Mouse (Mus musculus) G1E (cell line): ENCODE results near the gene Dnase1l1. TPM values are rescaled to one million over a fixed set of nuclear protein-coding genes. Genes with fewer than 3 reads are reported as not detected.

Experiments
- ATAC-seq: 2 replicates; pipeline ENCODE4 v1.8.0; 2016; ENCODE audit warnings: mild to moderate bottlenecking; ENCODE audit not compliant: insufficient number of reproducible peaks, poor library complexity, low FRiP score, severe bottlenecking; ENCODE audit errors: extremely low read depth
- DNase-seq: peaks from one replicate; pipeline ENCODE4 v3.0.0; 2012; ENCODE audit warnings: low spot score
- H3K27me3 ChIP-seq: 2 replicates; pipeline ENCODE4 v1.6.1; 2012; ENCODE audit warnings: mild to moderate bottlenecking, low read length, inconsistent platforms; ENCODE audit not compliant: insufficient read depth
- H3K36me3 ChIP-seq: replicated peaks from 2 replicates; pipeline ENCODE3; 2012; ENCODE audit warnings: mild to moderate bottlenecking, inconsistent platforms
- H3K4me1 ChIP-seq: 2 replicates; pipeline ENCODE4 v1.6.1; 2012; ENCODE audit warnings: low read depth, low read length, inconsistent platforms, mixed read lengths; ENCODE audit not compliant: insufficient read depth
- H3K4me3 ChIP-seq: 2 replicates; pipeline ENCODE4 v1.5.1; 2012; ENCODE audit warnings: low read depth, mild to moderate bottlenecking, inconsistent platforms, low read length, moderate library complexity, mixed read lengths
- H3K9me3 ChIP-seq: replicated peaks from 2 replicates; pipeline ENCODE4 v1.6.1; 2012; ENCODE audit warnings: inconsistent platforms
- CTCF ChIP-seq: IDR thresholded peaks from 2 replicates; pipeline ENCODE4 v1.5.1; 2012; ENCODE audit warnings: low read depth, low read length, inconsistent platforms, mixed read lengths
- GATA1 ChIP-seq: IDR thresholded peaks from 2 replicates; pipeline ENCODE4 v1.6.1; 2012; ENCODE audit warnings: borderline replicate concordance, low read length, inconsistent platforms, mixed read lengths
- GATA2 ChIP-seq: IDR thresholded peaks from 2 replicates; pipeline ENCODE4 v1.6.1; 2012; ENCODE audit warnings: low read depth, low read length, inconsistent platforms, borderline replicate concordance
- POLR2AphosphoS5 ChIP-seq: IDR thresholded peaks from 2 replicates; pipeline ENCODE4 v1.6.1; 2012; ENCODE audit warnings: low read depth, low read length, inconsistent platforms; ENCODE audit not compliant: insufficient replicate concordance
- TAL1 ChIP-seq: conservative IDR thresholded peaks from 2 replicates; pipeline ENCODE4 v1.6.1; 2012; ENCODE audit warnings: low read depth, low read length, inconsistent platforms, mixed read lengths
- polyA plus RNA-seq: library from polyadenylated mRNA; stranded (reverse); fragments of >175 nt; gene quantifications from 2 replicates; pipeline ENCODE4 v1.2.3, GENCODE M21; 2012
- total RNA-seq, 2 experiments: library from RNA; stranded (forward) in 1 of 2; stranded (reverse) in 1 of 2; fragments of 200-1000 nt in 1 of 2; fragments of >200 nt in 1 of 2; fragmentation: Nextera tagmentation in 1 of 2; gene quantifications; 2 replicates each; pipeline ENCODE4 v1.2.3; 2014 to 2017

The Dnase1l1 gene
- total and polyA plus RNA-seq, 3 experiments = 0.34 to 48.7 (median 25.1) TPM

DNA sequence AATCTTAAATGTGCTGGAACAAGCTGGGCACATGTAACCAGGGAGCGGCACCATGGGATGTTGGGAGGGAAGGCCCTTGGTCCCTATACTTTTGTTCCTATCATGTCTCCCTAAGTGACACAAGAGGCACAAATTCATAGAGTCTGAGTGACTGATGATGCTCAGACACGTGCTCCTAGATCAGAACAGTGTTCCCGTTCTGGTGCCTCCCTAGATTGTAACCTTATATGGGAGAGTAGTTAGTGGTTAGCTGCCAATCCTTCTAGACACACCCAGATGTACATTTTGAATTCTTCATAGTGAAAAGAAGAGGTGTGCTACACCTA, 12.4 kb downstream of the Dnase1l1 start:
- Histone ChIP-seq H3K4me1 (peaks cover 19% of the 10 kb centered on the region), H3K4me3 (peak overlapping the region; percentile 70), H3K36me3 (peaks cover 16% of the 10 kb centered on the region), H3K9me3 (no peaks in the 10 kb centered on the region), H3K27me3 (no peaks in the 10 kb centered on the region)
- TF ChIP-seq POLR2AphosphoS5 (no peak), TAL1 (no peak), GATA1 (no peak), GATA2 (no peak), CTCF (no peak)
- DNase-seq (no peak), ATAC-seq (no peak)

DNA sequence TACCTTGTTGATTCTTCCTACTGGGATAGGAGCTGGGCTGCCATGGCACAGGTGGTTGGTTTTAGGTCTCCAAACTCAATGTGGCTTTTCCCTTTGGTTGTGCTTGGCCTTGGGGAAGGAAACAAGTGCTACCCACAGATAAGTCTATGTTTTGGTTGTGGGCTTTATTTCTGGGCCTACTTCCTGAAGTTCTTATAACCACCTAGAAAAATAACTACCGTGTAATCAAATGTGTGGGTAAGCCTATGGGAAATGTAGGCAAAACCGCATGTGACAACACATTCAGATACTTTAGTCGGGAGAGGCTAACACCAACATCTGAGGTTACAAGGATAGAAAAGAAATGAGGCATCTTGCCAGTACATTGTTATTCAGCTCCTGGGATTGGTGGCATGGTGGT, 24.4 kb downstream of the Dnase1l1 start:
- H3K4me3 ChIP-seq = no peak overlapping the region
- peaks cover 18% of the 10 kb centered on the region; the same call in 1 of the 2 replicates for H3K4me1 ChIP-seq
- no peak for TF ChIP-seq TAL1
- no peak for TF ChIP-seq CTCF
- no peak for TF ChIP-seq POLR2AphosphoS5
- TF ChIP-seq GATA1 = no peak
- TF ChIP-seq GATA2 = no peak
- H3K27me3 ChIP-seq = no peaks in the 10 kb centered on the region
- ATAC-seq (no peak), DNase-seq (no peak)
- H3K9me3 ChIP-seq = no peaks in the 10 kb centered on the region
- peaks cover 42% of the 10 kb centered on the region for H3K36me3 ChIP-seq

DNA sequence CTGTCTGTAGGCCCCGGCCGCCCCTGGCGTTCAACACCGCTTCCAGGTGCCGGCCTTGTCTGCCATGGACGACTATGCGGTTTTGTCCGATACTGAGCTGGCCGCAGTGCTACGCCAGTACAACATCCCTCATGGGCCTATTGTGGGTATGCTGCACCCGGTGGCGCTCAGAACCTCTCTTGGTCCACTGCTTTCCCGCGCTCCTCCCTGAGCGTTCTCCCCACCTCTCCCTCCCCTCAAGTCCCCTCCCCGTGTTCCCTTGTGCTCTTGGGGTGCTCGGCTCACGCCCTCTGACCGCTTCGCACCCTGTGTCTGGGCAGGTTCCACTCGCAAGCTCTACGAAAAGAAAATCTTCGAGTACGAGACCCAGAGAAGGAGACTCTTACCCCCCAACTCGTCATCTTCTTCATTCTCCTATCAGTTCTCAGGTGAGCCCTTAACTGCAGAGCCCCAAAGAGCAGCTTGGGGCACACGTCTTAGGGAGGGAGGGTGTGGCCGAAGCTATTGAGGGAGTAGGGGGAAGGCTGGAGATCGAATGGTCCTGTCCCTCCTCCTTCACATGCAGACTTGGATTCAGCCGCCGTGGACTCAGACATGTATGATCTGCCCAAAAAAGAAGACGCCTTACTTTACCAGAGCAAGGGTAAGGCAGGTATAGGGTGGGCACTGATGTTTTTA, 27.1 kb downstream of the Dnase1l1 start:
- ATAC-seq (peak; percentile 42; the same call in 1 of the 2 replicates), DNase-seq (no peak)
- Histone ChIP-seq H3K27me3 (no peaks in the 10 kb centered on the region), H3K36me3 (peaks cover 31% of the 10 kb centered on the region), H3K4me1 (peaks cover 20% of the 10 kb centered on the region), H3K9me3 (no peaks in the 10 kb centered on the region), H3K4me3 (peak overlapping the region; percentile 80)
- no peak for TF ChIP-seq POLR2AphosphoS5
- no peak for TF ChIP-seq TAL1
- no peak for TF ChIP-seq GATA2
- TF ChIP-seq GATA1 = no peak
- TF ChIP-seq CTCF = no peak

DNA sequence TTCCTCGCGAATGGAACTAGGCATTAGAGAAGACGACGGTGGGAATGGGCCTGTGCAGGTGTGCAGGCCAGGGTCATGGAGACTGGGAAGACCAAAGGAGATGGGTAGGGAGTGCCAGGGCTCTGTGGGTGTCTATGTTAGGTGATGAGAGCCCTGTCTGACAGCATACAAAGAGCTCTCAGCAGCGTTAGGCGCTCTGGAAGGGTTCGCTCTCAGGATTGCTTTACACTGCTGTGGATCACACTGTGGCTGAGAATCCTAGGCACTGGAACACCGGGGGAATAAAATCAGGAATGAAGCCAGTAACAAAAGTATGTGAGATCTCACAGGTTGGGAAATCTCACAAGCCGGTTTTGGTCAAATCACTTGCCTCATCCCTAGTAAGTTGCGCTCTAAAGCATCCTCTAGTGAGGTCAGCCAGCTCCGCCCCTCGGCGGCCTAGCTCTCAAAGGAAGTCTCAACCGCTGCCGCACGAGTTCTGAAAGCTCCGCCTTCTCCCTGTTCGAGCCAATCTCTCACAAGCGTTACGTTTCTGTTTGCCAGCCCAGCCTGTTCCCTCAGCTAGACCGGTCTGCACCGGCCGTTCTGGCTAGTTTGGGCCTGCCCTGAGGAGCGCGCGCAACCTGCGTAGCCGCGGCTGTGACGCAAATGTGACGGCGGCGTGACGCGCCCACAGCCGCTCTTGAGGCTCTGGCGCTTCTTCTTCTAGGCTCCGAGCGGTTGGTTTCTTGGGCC, 27.8 kb downstream of the Dnase1l1 start, which contains the start of gene Emd:
Gene Emd, plus strand, starts transcription at position 535 of the 735 bp plus-strand sequence.
- Histone ChIP-seq H3K27me3 (no peaks in the 10 kb centered on the region), H3K36me3 (peaks cover 31% of the 10 kb centered on the region), H3K9me3 (no peaks in the 10 kb centered on the region), H3K4me1 (peaks cover 26% of the 10 kb centered on the region), H3K4me3 (peak within 1 kb of the TSS; percentile 80)
- peak; percentile 86 for ATAC-seq
- TF ChIP-seq GATA2 = no peak
- no peak for TF ChIP-seq CTCF
- TF ChIP-seq GATA1 = no peak
- TF ChIP-seq POLR2AphosphoS5 = no peak
- no peak for TF ChIP-seq TAL1
- DNase-seq = peak; percentile 68

DNA sequence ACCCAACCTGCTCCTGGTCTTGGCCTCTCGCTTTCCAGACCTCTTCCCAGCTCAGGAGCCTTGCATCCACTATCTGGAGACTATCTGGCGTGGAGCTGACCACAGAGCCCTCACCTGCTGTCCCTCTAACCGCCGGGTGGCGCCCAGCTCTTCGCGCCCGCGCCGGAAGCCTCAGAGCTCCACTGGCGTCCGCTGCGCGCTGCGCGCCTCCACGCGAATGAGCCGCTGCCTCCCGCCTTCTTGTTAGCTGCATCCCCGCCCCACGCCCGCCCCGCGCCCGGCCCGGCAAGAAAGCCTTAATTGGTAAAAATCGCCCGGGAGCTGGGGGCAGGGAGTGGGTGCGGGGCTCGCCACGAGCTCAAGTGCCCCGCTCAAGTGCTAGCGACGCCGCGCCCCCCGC, 32.5 kb downstream of the Dnase1l1 start, which contains the start of gene Flna:
Gene Flna, minus strand, starts transcription at position 206 of the 400 bp plus-strand sequence.
- DNase-seq = no peak

DNA sequence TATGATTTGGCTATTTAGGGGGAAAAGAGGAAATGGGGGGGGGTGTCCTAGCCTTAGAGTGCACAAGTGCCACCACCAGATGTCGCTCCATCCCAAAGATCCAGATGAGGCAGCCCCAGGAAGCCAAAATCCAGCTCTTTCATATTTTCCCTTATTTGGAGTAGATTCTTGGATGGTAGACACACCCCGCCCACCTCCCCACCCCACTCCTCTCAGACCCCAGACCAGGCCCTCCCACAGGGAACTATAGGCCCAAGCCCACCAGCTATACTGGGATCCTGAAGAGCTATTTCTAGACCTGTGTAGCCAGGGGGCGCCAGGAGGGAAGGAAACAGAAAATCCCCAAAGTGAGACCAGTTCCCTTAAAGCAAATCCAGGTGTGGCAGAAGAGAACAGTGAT, 33.5 kb downstream of the Dnase1l1 start:
- no peaks in the 10 kb centered on the region for H3K9me3 ChIP-seq
- DNase-seq (no peak), ATAC-seq (no peak)
- no peaks in the 10 kb centered on the region for H3K27me3 ChIP-seq
- peaks cover 30% of the 10 kb centered on the region for H3K4me1 ChIP-seq
- TF ChIP-seq CTCF (no peak; the same call in 1 of the 2 replicates), TAL1 (no peak), GATA2 (no peak), GATA1 (no peak), POLR2AphosphoS5 (no peak)
- H3K4me3 ChIP-seq = no peak overlapping the region; the same call in 1 of the 2 replicates
- H3K36me3 ChIP-seq = no peaks in the 10 kb centered on the region

More for the DNA sequence above, 32.5 kb downstream of the Dnase1l1 start, which contains the start of gene Flna:
- TF ChIP-seq POLR2AphosphoS5 (no peak), GATA1 (no peak), CTCF (no peak), TAL1 (no peak), GATA2 (no peak)
- Histone ChIP-seq H3K27me3 (no peaks in the 10 kb centered on the region), H3K4me1 (peaks cover 28% of the 10 kb centered on the region), H3K4me3 (peak within 1 kb of the TSS; percentile 69), H3K9me3 (no peaks in the 10 kb centered on the region), H3K36me3 (no peaks in the 10 kb centered on the region)
- ATAC-seq = no peak
